Mouse (Mus musculus): ENCODE results near the gene Hspa12a. TPM values are rescaled to one million over a fixed set of nuclear protein-coding genes. Genes with fewer than 3 reads are reported as not detected.

Gene Hspa12a
- polyA plus RNA-seq, 1 experiment from 2014 or later: 1.3 TPM

GRCm38 (mm10) chr19:58853036-58853735, 90.3 kb downstream of the Hspa12a start:
- Histone ChIP-seq H3K9ac (no peak overlapping the region), H3K4me3 (no peak overlapping the region), H3K9me3 (replicated peaks) (no peaks in the 10 kb centered on the region), H3K4me2 (no peak overlapping the region), H3K36me3 (no peaks in the 10 kb centered on the region), H3K27ac (no peak overlapping the region), H3K27me3 (replicated peaks) (peaks cover 8% of the 10 kb centered on the region; the same call in 1 of the 2 replicates), H3K4me1 (no peaks in the 10 kb centered on the region)
- no peak for ATAC-seq
- 49% methylated on average over 10 of the region's 10 CpGs for WGBS (ENCODE audit: insufficient replicate concordance)

GRCm38 (mm10) chr19:58850719-58851466, 92.6 kb downstream of the Hspa12a start:
- WGBS (ENCODE audit: insufficient replicate concordance): 57% methylated on average over 6 of the region's 7 CpGs
- H3K27me3 ChIP-seq (replicated peaks): no peaks in the 10 kb centered on the region
- H3K4me1 ChIP-seq: no peaks in the 10 kb centered on the region
- no peak overlapping the region for H3K4me3 ChIP-seq
- H3K27ac ChIP-seq: no peak overlapping the region
- no peaks in the 10 kb centered on the region for H3K36me3 ChIP-seq
- no peak overlapping the region for H3K4me2 ChIP-seq
- H3K9ac ChIP-seq: no peak overlapping the region
- ATAC-seq: no peak
- no peaks in the 10 kb centered on the region for H3K9me3 ChIP-seq (replicated peaks)

- H3K27ac ChIP-seq: no peak overlapping the region
- no peaks in the 10 kb centered on the region for H3K9me3 ChIP-seq (replicated peaks)
- no peaks in the 10 kb centered on the region for H3K4me1 ChIP-seq
- no peak overlapping the region for H3K9ac ChIP-seq
- 47% methylated on average over 13 of the region's 13 CpGs for WGBS (ENCODE audit: insufficient replicate concordance)
- no peak overlapping the region for H3K4me2 ChIP-seq
- H3K4me3 ChIP-seq: no peak overlapping the region
- H3K36me3 ChIP-seq: no peaks in the 10 kb centered on the region
- no peaks in the 10 kb centered on the region for H3K27me3 ChIP-seq (replicated peaks)
- no peak for ATAC-seq
Measured at GRCm38 (mm10) chr19:58849333-58850131, 93.9 kb downstream of the Hspa12a start.

- no peak for ATAC-seq
- WGBS (ENCODE audit: insufficient replicate concordance): 67% methylated on average over 3 of the region's 3 CpGs
- H3K27ac ChIP-seq: no peak overlapping the region
Measured at GRCm38 (mm10) chr19:58843606-58844005, 99.8 kb downstream of the Hspa12a start.

GRCm38 (mm10) chr19:58840721-58841271, 102.7 kb downstream of the Hspa12a start:
- ATAC-seq: no peak
- no peaks in the 10 kb centered on the region for H3K4me1 ChIP-seq
- no peaks in the 10 kb centered on the region for H3K27me3 ChIP-seq (replicated peaks)
- no peak overlapping the region for H3K9ac ChIP-seq
- WGBS (ENCODE audit: insufficient replicate concordance): 70% methylated on average over 5 of the region's 5 CpGs
- H3K27ac ChIP-seq: no peak overlapping the region
- no peaks in the 10 kb centered on the region for H3K36me3 ChIP-seq
- H3K4me3 ChIP-seq: no peak overlapping the region
- no peak overlapping the region for H3K4me2 ChIP-seq
- H3K9me3 ChIP-seq (replicated peaks): no peaks in the 10 kb centered on the region

More at GRCm38 (mm10) chr19:58843606-58844005, 99.8 kb downstream of the Hspa12a start:
- H3K9ac ChIP-seq: no peak overlapping the region
- H3K36me3 ChIP-seq: no peaks in the 10 kb centered on the region
- H3K4me1 ChIP-seq: no peaks in the 10 kb centered on the region
- no peak overlapping the region for H3K4me3 ChIP-seq
- H3K27me3 ChIP-seq (replicated peaks): no peaks in the 10 kb centered on the region
- no peaks in the 10 kb centered on the region for H3K9me3 ChIP-seq (replicated peaks)
- no peak overlapping the region for H3K4me2 ChIP-seq

GRCm38 (mm10) chr19:58839806-58840205, 103.6 kb downstream of the Hspa12a start:
- Histone ChIP-seq H3K9me3 (replicated peaks) (no peaks in the 10 kb centered on the region), H3K27ac (no peak overlapping the region), H3K36me3 (no peaks in the 10 kb centered on the region), H3K9ac (no peak overlapping the region), H3K4me1 (no peaks in the 10 kb centered on the region), H3K4me2 (no peak overlapping the region), H3K27me3 (replicated peaks) (no peaks in the 10 kb centered on the region), H3K4me3 (no peak overlapping the region)
- WGBS (ENCODE audit: insufficient replicate concordance): 65% methylated on average over 4 of the region's 4 CpGs
- no peak for ATAC-seq

GRCm38 (mm10) chr19:58839345-58839744, 104.1 kb downstream of the Hspa12a start:
- no peak for ATAC-seq
- H3K4me2 ChIP-seq: no peak overlapping the region
- H3K4me3 ChIP-seq: no peak overlapping the region
- H3K4me1 ChIP-seq: no peaks in the 10 kb centered on the region
- 66% methylated on average over 3 of the region's 3 CpGs for WGBS (ENCODE audit: insufficient replicate concordance)
- H3K27ac ChIP-seq: no peak overlapping the region
- H3K9me3 ChIP-seq (replicated peaks): no peaks in the 10 kb centered on the region
- no peak overlapping the region for H3K9ac ChIP-seq
- H3K27me3 ChIP-seq (replicated peaks): no peaks in the 10 kb centered on the region
- no peaks in the 10 kb centered on the region for H3K36me3 ChIP-seq

GRCm38 (mm10) chr19:58838706-58839105, 104.7 kb downstream of the Hspa12a start:
- ATAC-seq: no peak
- Histone ChIP-seq H3K9ac (no peak overlapping the region), H3K4me2 (no peak overlapping the region), H3K27me3 (replicated peaks) (no peaks in the 10 kb centered on the region), H3K4me3 (no peak overlapping the region), H3K4me1 (no peaks in the 10 kb centered on the region), H3K36me3 (no peaks in the 10 kb centered on the region), H3K9me3 (replicated peaks) (no peaks in the 10 kb centered on the region), H3K27ac (no peak overlapping the region)
- 52% methylated on average over 9 of the region's 9 CpGs for WGBS (ENCODE audit: insufficient replicate concordance)

GRCm38 (mm10) chr19:58833639-58834180, 109.7 kb downstream of the Hspa12a start:
- WGBS (ENCODE audit: insufficient replicate concordance): 71% methylated on average over 13 of the region's 13 CpGs
- Histone ChIP-seq H3K9me3 (replicated peaks) (no peaks in the 10 kb centered on the region), H3K27me3 (replicated peaks) (no peaks in the 10 kb centered on the region), H3K9ac (no peak overlapping the region), H3K4me2 (no peak overlapping the region), H3K4me1 (no peaks in the 10 kb centered on the region), H3K27ac (no peak overlapping the region), H3K36me3 (no peaks in the 10 kb centered on the region), H3K4me3 (no peak overlapping the region)
- ATAC-seq: no peak

- H3K4me3 ChIP-seq: no peak overlapping the region
- no peaks in the 10 kb centered on the region for H3K27me3 ChIP-seq (replicated peaks)
- no peak overlapping the region for H3K4me2 ChIP-seq
- no peak for ATAC-seq
- no peak overlapping the region for H3K27ac ChIP-seq
- H3K9ac ChIP-seq: no peak overlapping the region
- WGBS (ENCODE audit: insufficient replicate concordance): 49% methylated on average over 2 of the region's 2 CpGs
- H3K4me1 ChIP-seq: no peaks in the 10 kb centered on the region
- no peaks in the 10 kb centered on the region for H3K36me3 ChIP-seq
- no peaks in the 10 kb centered on the region for H3K9me3 ChIP-seq (replicated peaks)
Measured at GRCm38 (mm10) chr19:58832988-58833387, 110.5 kb downstream of the Hspa12a start.

GRCm38 (mm10) chr19:58831280-58831922, 112.1 kb downstream of the Hspa12a start:
- 78% methylated on average over 9 of the region's 9 CpGs for WGBS (ENCODE audit: insufficient replicate concordance)

More at GRCm38 (mm10) chr19:58831280-58831922, 112.1 kb downstream of the Hspa12a start:
- Histone ChIP-seq H3K27ac (no peak overlapping the region), H3K9ac (no peak overlapping the region), H3K4me3 (no peak overlapping the region), H3K9me3 (replicated peaks) (no peaks in the 10 kb centered on the region), H3K4me2 (no peak overlapping the region), H3K36me3 (no peaks in the 10 kb centered on the region), H3K27me3 (replicated peaks) (no peaks in the 10 kb centered on the region), H3K4me1 (no peaks in the 10 kb centered on the region)
- no peak for ATAC-seq
